In genomic region chr3:69490981-69491681, GRCm38 (mm10) we compare ENCODE assay signal across 8 mouse cellular contexts.
DNase-seq lines count a peak whose midpoint lies in the region; ATAC-seq lines count a peak whose summit lies in the region.
"Had no signal": no experiment of that assay in that cellular context is flagged by ENCODE, and none has a peak within 500 bp of the region (broad histone marks: within the 10 kb centered on the region; RNA-seq: fewer than 3 reads in every experiment).

No protein-coding gene starts in this region.

- H3K27me3 ChIP-seq in megakaryocyte, embryonic 14.5 days (replicated peaks), result peaks cover 16% of the 10 kb centered on the region

- H3K36me3 ChIP-seq in megakaryocyte, embryonic 14.5 days (replicated peaks; ENCODE audit: low read length), result no peaks in the 10 kb centered on the region

- peaks cover 23% of the 10 kb centered on the region for H3K4me1 ChIP-seq in megakaryocyte, embryonic 14.5 days

- DNase-seq in gastrocnemius, postnatal 25 days, result peak; percentile 26
- no peak for DNase-seq in gastrocnemius, postnatal 4 days (ENCODE audit: low spot score in 2 of 2)
- DNase-seq in kidney, adult 8-10 months, result peak; percentile 91 to 92
- peak; percentile 32 for DNase-seq in skeletal muscle tissue, adult 2 months (ENCODE audit: low read depth, low spot score)
- no peak for DNase-seq in cerebellum, adult 11 months

- H3K9me3 ChIP-seq in megakaryocyte, embryonic 14.5 days, result no peaks in the 10 kb centered on the region; the same call in 1 of the 2 replicates

- no peak for ATAC-seq in megakaryocyte, adult 5-6 weeks (ENCODE audit: poor library complexity, severe bottlenecking)
- ATAC-seq: midbrain, embryonic 16.5 days had no signal

- H3K4me3 ChIP-seq in megakaryocyte, embryonic 14.5 days (replicated peaks), result peak overlapping the region; percentile 28

Comparison
In these comparisons a context has a peak if more than half of its experiments do, and no peak if none do; other contexts are left out.
1. DNase-seq: peak in gastrocnemius, postnatal 25 days (single experiment), kidney, adult 8-10 months (2 of 2) and skeletal muscle tissue, adult 2 months (single experiment); none in gastrocnemius, postnatal 4 days (0 of 2) and cerebellum, adult 11 months (single experiment).